Comparison of ENCODE assay signal across 16 mouse cellular contexts in genomic region chr13:119713821-119714220, GRCm38 (mm10). TPM values are rescaled to one million over a fixed set of nuclear protein-coding genes. Genes with fewer than 3 reads are reported as not detected.
DNase-seq lines count a peak whose midpoint lies in the region; ATAC-seq and TF ChIP-seq lines count a peak whose summit lies in the region.
"Had no signal": no experiment of that assay in that cellular context is flagged by ENCODE, and none has a peak within 500 bp of the region (broad histone marks: within the 10 kb centered on the region; RNA-seq: fewer than 3 reads in every experiment).

No protein-coding gene starts in this region.

- H3K27ac ChIP-seq in brown adipose tissue, adult 24 weeks (replicated peaks; ENCODE audit: low read depth, low read length): peak overlapping the region; percentile 96
- H3K27ac ChIP-seq in cerebellum, adult 2 months (ENCODE audit: insufficient read depth, low read length): no peak overlapping the region
- H3K27ac ChIP-seq in forebrain, postnatal 0 days (ENCODE audit: low read depth, low read length): no peak overlapping the region
- H3K27ac ChIP-seq: limb, embryonic 13.5 days; neural tube, embryonic 12.5 days had no signal

- H3K4me3 ChIP-seq in brown adipose tissue, adult 24 weeks (ENCODE audit: insufficient read depth, low read depth, low read length): no peak overlapping the region
- no peak overlapping the region for H3K4me3 ChIP-seq in cerebellum, adult 2 months (replicated peaks; ENCODE audit: insufficient read depth, low read depth, low read length)
- no peak overlapping the region for H3K4me3 ChIP-seq in forebrain, postnatal 0 days (ENCODE audit: low read depth, low read length)
- H3K4me3 ChIP-seq: limb, embryonic 13.5 days; neural tube, embryonic 12.5 days had no signal

- peak; percentile 74 for ATAC-seq in forebrain, postnatal 0 days
- ATAC-seq in megakaryocyte progenitor cell, adult 5-6 weeks (replicated peaks; ENCODE audit: poor library complexity): no peak
- ATAC-seq: midbrain, embryonic 16.5 days had no signal

- no peaks in the 10 kb centered on the region for H3K9me3 ChIP-seq in forebrain, postnatal 0 days (ENCODE audit: low read length)
- H3K9me3 ChIP-seq: limb, embryonic 13.5 days; neural tube, embryonic 12.5 days had no signal

- peaks cover 35% of the 10 kb centered on the region for H3K36me3 ChIP-seq in forebrain, postnatal 0 days (ENCODE audit: insufficient read depth)

- peaks cover 23% of the 10 kb centered on the region; the same call in 1 of the 2 replicates for H3K4me1 ChIP-seq in brown adipose tissue, adult 24 weeks (ENCODE audit: control insufficient read depth, insufficient read depth, insufficient read length, low read length)
- peaks cover 6% of the 10 kb centered on the region for H3K4me1 ChIP-seq in cerebellum, adult 2 months (ENCODE audit: control insufficient read depth, insufficient read depth, low read length)
- H3K4me1 ChIP-seq in forebrain, postnatal 0 days (ENCODE audit: insufficient read depth): no peaks in the 10 kb centered on the region
- H3K4me1 ChIP-seq: limb, embryonic 13.5 days; neural tube, embryonic 12.5 days had no signal

- DNase-seq in left cerebral cortex, postnatal 4 days: peak; percentile 82
- no peak for DNase-seq in left cerebral cortex, adult 9 months (ENCODE audit: low spot score in 2 of 2)
- peak; percentile 56 to 62 for DNase-seq in cerebellum, adult 2 months
- DNase-seq in forebrain, postnatal 0 days: no peak
- no peak for DNase-seq in urinary bladder, postnatal 4 days (ENCODE audit: low spot score in 2 of 2)
- DNase-seq: adrenal gland, postnatal 10 days; kidney, adult 8-10 months; kidney, postnatal 36 days; lung, embryonic 14.5 days; right cerebral cortex, postnatal 4 days; thymus, adult 18-20 months had no signal

- intact Hi-C loops in left cerebral cortex, postnatal 4 days (cut with DNase I): no loop called here

- H3K9ac ChIP-seq in forebrain, postnatal 0 days: no peak overlapping the region
- H3K9ac ChIP-seq: limb, embryonic 13.5 days; lung, embryonic 14.5 days; neural tube, embryonic 12.5 days had no signal

- H3K27me3 ChIP-seq in cerebellum, adult 2 months (ENCODE audit: control insufficient read depth, insufficient read depth, low read length): no peaks in the 10 kb centered on the region
- no peaks in the 10 kb centered on the region for H3K27me3 ChIP-seq in forebrain, postnatal 0 days (ENCODE audit: insufficient read depth, low read length)
- H3K27me3 ChIP-seq: limb, embryonic 13.5 days; neural tube, embryonic 12.5 days had no signal

- 6% methylated on average over 9 of the region's 9 CpGs for WGBS in cerebellum, adult 2 months
- whole genome bisulfite sequencing in forebrain, postnatal 0 days: 53% methylated on average over 9 of the region's 9 CpGs

- TF ChIP-seq POLR2A in cerebellum, adult 2 months (IDR thresholded peaks at IDR 0.05; ENCODE audit: borderline replicate concordance, insufficient read depth, low read length): no peak

- H3K4me2 ChIP-seq in forebrain, postnatal 0 days (ENCODE audit: low read depth): no peak overlapping the region
- H3K4me2 ChIP-seq: limb, embryonic 13.5 days; lung, embryonic 14.5 days; neural tube, embryonic 12.5 days had no signal

- TF ChIP-seq CTCF in cerebellum, adult 2 months (IDR thresholded peaks at IDR 0.05; ENCODE audit: borderline replicate concordance, insufficient read depth, low read depth, low read length): no peak
- no peak for TF ChIP-seq CTCF in forebrain, postnatal 0 days (IDR thresholded peaks at IDR 0.05; ENCODE audit: low read depth)

RNA-seq across cellular contexts. Expression of gene Hmgcs1, which starts 23.6 kb away (rescaled TPM):
- 100 to 1,000 TPM; 814 to 887 TPM for total RNA-seq in left cerebral cortex, postnatal 4 days (2021)
- polyA plus RNA-seq in brown adipose tissue, adult 24 weeks (2012; ENCODE audit: insufficient read depth, insufficient read length, missing spikeins): 191 and 228 TPM in 2 replicates
- 148 and 162 TPM in 2 replicates for polyA plus RNA-seq in cerebellum, adult 2 months (2012; rRNA removed)
- 392 and 404 TPM in 2 replicates for total RNA-seq in forebrain, postnatal 0 days (2014; rRNA removed)
- 334 and 452 TPM in 2 replicates for polyA plus RNA-seq in forebrain, postnatal 0 days (2015; fragmentation: Nextera tagmentation; extraction: Ambion mirVana)
- total RNA-seq in megakaryocyte progenitor cell, adult 5-6 weeks (2015): 20.1 and 21.7 TPM in 2 replicates
- total RNA-seq in megakaryocyte progenitor cell, adult 5-6 weeks (2017): 26.5 and 34.3 TPM in 2 replicates

RNA-seq across cellular contexts. Expression of gene Nim1k, which starts 41.9 kb away (rescaled TPM):
- total RNA-seq in left cerebral cortex, postnatal 4 days (2021): 10 to 100 TPM; 11.6 to 12.3 TPM
- polyA plus RNA-seq in brown adipose tissue, adult 24 weeks (2012; ENCODE audit: insufficient read depth, insufficient read length, missing spikeins): 1.7 and 3.0 TPM in 2 replicates
- polyA plus RNA-seq in cerebellum, adult 2 months (2012; rRNA removed): 4.3 and 4.7 TPM in 2 replicates
- 11.2 and 11.3 TPM in 2 replicates for total RNA-seq in forebrain, postnatal 0 days (2014; rRNA removed)
- 7.5 and 8.7 TPM in 2 replicates for polyA plus RNA-seq in forebrain, postnatal 0 days (2015; fragmentation: Nextera tagmentation; extraction: Ambion mirVana)
- 0.59 and 1.3 TPM in 2 replicates for total RNA-seq in megakaryocyte progenitor cell, adult 5-6 weeks (2015)
- 0.50 and 0.54 TPM in 2 replicates for total RNA-seq in megakaryocyte progenitor cell, adult 5-6 weeks (2017)

Comparison
In these comparisons a context has a peak if more than half of its experiments do, and no peak if none do; other contexts are left out.
1. DNase-seq: peak in left cerebral cortex, postnatal 4 days (single experiment) and cerebellum, adult 2 months (2 of 2); none in left cerebral cortex, adult 9 months (0 of 2), forebrain, postnatal 0 days (single experiment) and urinary bladder, postnatal 4 days (0 of 2).
2. RNA of gene Hmgcs1, which starts 23.6 kb away (total RNA-seq): 814 to 887 TPM in left cerebral cortex, postnatal 4 days and 392 to 404 TPM in forebrain, postnatal 0 days; 20.1 to 34.3 TPM in megakaryocyte progenitor cell, adult 5-6 weeks; every median in the first group is over 10 times any median in the second.